Mouse (Mus musculus) left cerebral cortex, postnatal 4 days (tissue): ENCODE measurements at regions not wholly inside any gene's neighbourhood (a gene's known extent, or its start where the extent isn't known, plus 50 kb on each side); places are given as distances from the start of the nearest gene placed in this dataset.
"Not testable (repeated sequence)": the region's sequence is repeated elsewhere in the genome, so short reads cannot be mapped to it uniquely, and the experiment has no call there.

Experiments
- DNase-seq: peaks from one replicate; pipeline ENCODE4 v3.0.0-alpha.2; 2022
- intact Hi-C: fragments of 180-260 bp; cut with DNase I; formaldehyde crosslinking; loops from one replicate; pipeline ENCODE4 v1.15.1; 2025

- DNase-seq, intact Hi-C loops: not testable (repeated sequence)
Observed at GRCm38 (mm10) chr6:67954570-67954969, 419.0 kb upstream of the Tacstd2 start.

- DNase-seq, intact Hi-C loops: not testable (repeated sequence)
Observed at GRCm38 (mm10) chr6:67931499-67931898, 395.9 kb upstream of the Tacstd2 start.

- intact Hi-C loops = no loop called here
- no peak for DNase-seq
Observed at GRCm38 (mm10) chr6:67922537-67922936, 386.9 kb upstream of the Tacstd2 start.

- intact Hi-C loops = no loop called here
- DNase-seq = no peak
Observed at GRCm38 (mm10) chr6:67913903-67914302, 378.3 kb upstream of the Tacstd2 start.

GRCm38 (mm10) chr6:67913309-67913708 is 377.7 kb upstream of the Tacstd2 start:
- intact Hi-C loops = no loop called here
- no peak for DNase-seq

- DNase-seq = no peak
- intact Hi-C loops = no loop called here
Observed at GRCm38 (mm10) chr6:67896495-67896894, 360.9 kb upstream of the Tacstd2 start.

GRCm38 (mm10) chr6:67895858-67896257 is 360.3 kb upstream of the Tacstd2 start:
- intact Hi-C loops = no loop called here
- DNase-seq = no peak

- intact Hi-C loops = no loop called here
- DNase-seq = no peak
Observed at GRCm38 (mm10) chr6:67887586-67887985, 352.0 kb upstream of the Tacstd2 start.

GRCm38 (mm10) chr6:67884893-67885292 is 349.3 kb upstream of the Tacstd2 start:
- intact Hi-C loops = no loop called here
- no peak for DNase-seq

- DNase-seq, intact Hi-C loops: not testable (repeated sequence)
Observed at GRCm38 (mm10) chr6:67881476-67881875, 345.9 kb upstream of the Tacstd2 start.

- intact Hi-C loops, DNase-seq: not testable (repeated sequence)
Observed at GRCm38 (mm10) chr6:67857945-67858344, 322.3 kb upstream of the Tacstd2 start.

- intact Hi-C loops, DNase-seq: not testable (repeated sequence)
Observed at GRCm38 (mm10) chr6:67839486-67839885, 303.9 kb upstream of the Tacstd2 start.

GRCm38 (mm10) chr6:67812478-67812877 is 276.9 kb upstream of the Tacstd2 start:
- DNase-seq = peak; percentile 4
- intact Hi-C loops = not testable (repeated sequence)

GRCm38 (mm10) chr6:67791393-67791792 is 255.8 kb upstream of the Tacstd2 start:
- DNase-seq = no peak
- intact Hi-C loops = no loop called here

GRCm38 (mm10) chr6:67790742-67791141 is 255.1 kb upstream of the Tacstd2 start:
- intact Hi-C loops = no loop called here
- DNase-seq = no peak

GRCm38 (mm10) chr6:67787091-67787765 is 251.6 kb upstream of the Tacstd2 start:
- no peak for DNase-seq
- intact Hi-C loops = no loop called here

- no peak for DNase-seq
- intact Hi-C loops = no loop called here
Observed at GRCm38 (mm10) chr6:67778883-67779282, 243.3 kb upstream of the Tacstd2 start.

GRCm38 (mm10) chr6:67754102-67754501 is 218.5 kb upstream of the Tacstd2 start:
- intact Hi-C loops = not testable (repeated sequence)

GRCm38 (mm10) chr6:67725611-67726010 is 190.0 kb upstream of the Tacstd2 start:
- intact Hi-C loops = no loop called here

More at GRCm38 (mm10) chr6:67754102-67754501, 218.5 kb upstream of the Tacstd2 start:
- DNase-seq = not testable (repeated sequence)

GRCm38 (mm10) chr6:67698952-67699351 is 163.4 kb upstream of the Tacstd2 start:
- intact Hi-C loops = not testable (repeated sequence)
- peak; percentile 7 for DNase-seq

More at GRCm38 (mm10) chr6:67725611-67726010, 190.0 kb upstream of the Tacstd2 start:
- DNase-seq = no peak

- intact Hi-C loops = not testable (repeated sequence)
Observed at GRCm38 (mm10) chr6:67690997-67691396, 155.4 kb upstream of the Tacstd2 start.

GRCm38 (mm10) chr6:67683105-67683504 is 147.5 kb upstream of the Tacstd2 start:
- DNase-seq, intact Hi-C loops: not testable (repeated sequence)

More at GRCm38 (mm10) chr6:67690997-67691396, 155.4 kb upstream of the Tacstd2 start:
- not testable (repeated sequence) for DNase-seq
